Mouse (Mus musculus) 416B (cell line): ENCODE measurements at regions not wholly inside any gene's neighbourhood (a gene's known extent, or its start where the extent isn't known, plus 50 kb on each side); places are given as distances from the start of the nearest gene placed in this dataset.
A peak's percentile ranks its signal among the peaks of the same experiment; 100 is the strongest.

Source experiments
- DNase-seq: peaks from one replicate; pipeline ENCODE4 v3.0.0; 2011; ENCODE audit warnings: low read depth

DNA sequence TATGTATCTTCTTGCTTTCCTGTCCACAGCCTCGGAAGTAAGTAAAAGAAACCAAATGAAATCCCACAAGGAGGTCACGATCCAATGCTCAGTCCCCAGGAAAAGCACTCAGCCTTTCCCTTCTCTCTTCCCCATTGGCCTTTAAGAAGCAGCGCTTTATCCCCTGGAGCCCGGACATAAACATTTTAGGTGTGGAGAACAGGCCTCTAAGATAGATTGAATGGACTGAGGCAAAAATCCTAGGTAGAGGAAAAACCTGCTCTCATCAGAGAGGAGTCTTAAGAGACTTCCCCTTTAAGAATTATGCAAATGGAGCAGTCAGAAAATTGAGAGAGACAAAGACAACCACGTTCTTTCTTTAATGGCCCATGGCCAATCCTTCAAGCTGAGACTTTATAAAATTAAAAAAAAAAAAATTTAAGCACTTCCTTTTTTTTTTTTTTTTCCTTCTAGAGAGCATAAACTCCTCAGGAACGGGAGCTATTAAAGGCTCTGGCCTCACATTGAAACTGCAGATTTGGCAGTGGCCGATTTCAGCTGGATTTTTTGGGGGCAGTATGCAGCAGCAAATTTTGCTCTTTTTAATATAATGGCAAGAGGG is 1020.5 kb downstream of the 9330182O14Rik start:
- peak; percentile 11 for DNase-seq

DNA sequence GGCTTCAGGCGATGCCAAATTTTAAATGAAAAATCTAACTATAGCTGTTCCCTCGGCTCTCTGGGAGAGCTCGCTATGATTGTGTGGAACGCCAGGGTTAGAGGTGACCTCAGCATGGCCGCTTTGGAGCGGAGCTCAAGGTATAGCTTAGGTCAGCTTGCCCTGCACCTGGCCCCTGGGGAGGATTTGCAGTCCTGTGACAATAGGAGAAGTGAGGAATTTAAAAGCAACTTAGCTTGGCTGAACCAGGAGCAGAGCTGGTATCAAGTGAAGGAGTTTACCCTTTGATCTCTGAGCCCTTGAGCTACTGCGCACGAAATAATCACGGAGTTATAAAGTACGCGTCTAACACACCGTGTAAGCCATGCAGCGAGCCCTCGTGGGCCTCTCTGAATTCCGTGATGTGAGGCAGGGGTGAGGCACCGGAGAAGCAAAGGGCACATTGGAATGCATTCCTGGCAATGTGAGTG is 1021.0 kb downstream of the 9330182O14Rik start:
- no peak for DNase-seq

GRCm38 (mm10) chr15:41157802-41158201 is 1023.6 kb downstream of the 9330182O14Rik start:
- DNase-seq = no peak

GRCm38 (mm10) chr15:41162268-41162667 is 1028.1 kb downstream of the 9330182O14Rik start:
- DNase-seq = no peak

- DNase-seq = peak; percentile 83
These were observed 1028.6 kb downstream of the 9330182O14Rik start for GRCm38 (mm10) chr15:41162793-41163192.

DNA sequence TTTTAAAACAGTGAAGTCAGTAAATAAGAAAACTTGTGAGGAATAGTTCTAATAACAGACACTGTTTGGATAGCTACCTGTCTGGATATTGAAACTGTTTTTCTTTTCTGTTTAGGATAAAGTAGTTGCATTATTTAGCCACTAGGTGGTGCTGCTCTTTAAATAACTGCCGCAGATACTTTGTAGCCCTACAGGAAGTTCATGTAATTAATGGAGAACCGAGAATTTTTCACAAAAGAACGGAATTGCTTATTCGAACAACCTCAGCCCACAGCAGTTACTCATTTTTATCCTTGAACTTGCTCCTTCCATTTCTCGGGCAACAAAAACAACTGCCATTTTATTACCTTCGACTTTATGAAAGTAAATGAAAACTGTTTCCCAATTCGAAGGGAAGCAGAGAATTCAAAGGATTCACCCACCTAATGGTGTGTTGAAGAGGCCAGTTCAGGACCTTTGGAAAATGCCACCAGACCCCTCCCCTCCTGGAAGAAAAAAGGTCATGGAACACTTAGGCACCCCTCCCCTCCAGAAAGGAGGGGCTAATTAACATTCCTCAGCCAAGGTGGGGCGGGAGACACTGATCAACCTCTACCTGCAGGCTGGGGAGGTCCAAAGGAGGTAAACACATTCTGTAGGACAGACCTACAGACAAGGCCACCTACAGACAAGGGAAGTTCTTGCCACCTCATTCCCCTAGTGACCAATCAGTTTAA is 1029.6 kb downstream of the 9330182O14Rik start:
- peak; percentile 89 for DNase-seq

- DNase-seq = no peak
These were observed 1031.4 kb downstream of the 9330182O14Rik start for GRCm38 (mm10) chr15:41165534-41165933.

DNA sequence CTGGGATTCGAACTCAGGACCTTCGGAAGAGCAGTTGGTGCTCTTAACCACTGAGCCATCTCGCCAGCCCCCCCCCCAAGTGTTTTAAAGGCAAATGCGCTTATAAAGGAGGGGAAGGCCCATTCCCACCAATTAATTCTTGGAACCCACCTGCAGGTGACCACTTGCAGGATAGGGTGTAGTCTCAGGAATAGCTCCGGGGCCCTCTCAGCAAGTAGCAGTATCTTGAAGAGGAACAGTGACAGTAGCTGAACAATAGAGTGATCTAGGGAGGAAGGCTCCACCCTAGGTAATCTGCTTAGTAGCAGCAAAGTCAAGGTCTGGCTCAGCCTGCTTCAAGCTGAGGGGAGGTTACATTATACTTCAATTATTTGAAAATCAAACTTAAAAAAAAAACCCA is 1056.6 kb downstream of the 9330182O14Rik start:
- no peak for DNase-seq

DNA sequence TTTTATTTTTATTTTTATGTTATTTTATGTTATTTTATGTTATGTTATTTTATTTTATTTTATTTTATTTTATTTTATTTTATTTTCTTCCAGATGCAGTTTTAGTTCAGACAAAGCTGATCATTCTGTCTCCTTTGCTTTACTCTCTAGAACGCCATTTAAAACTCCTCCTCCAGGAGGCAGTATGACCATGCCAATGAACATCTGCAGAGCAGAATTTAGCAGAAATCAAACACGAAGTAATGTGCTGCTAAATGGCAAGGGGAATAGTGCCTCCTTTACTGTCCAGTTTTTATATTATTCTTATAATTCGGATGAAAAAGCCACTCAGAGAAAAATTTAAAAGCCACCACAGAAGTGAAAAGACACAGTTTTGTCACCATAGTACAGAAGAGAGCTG is 1059.1 kb downstream of the 9330182O14Rik start:
- DNase-seq = peak; percentile 64

DNA sequence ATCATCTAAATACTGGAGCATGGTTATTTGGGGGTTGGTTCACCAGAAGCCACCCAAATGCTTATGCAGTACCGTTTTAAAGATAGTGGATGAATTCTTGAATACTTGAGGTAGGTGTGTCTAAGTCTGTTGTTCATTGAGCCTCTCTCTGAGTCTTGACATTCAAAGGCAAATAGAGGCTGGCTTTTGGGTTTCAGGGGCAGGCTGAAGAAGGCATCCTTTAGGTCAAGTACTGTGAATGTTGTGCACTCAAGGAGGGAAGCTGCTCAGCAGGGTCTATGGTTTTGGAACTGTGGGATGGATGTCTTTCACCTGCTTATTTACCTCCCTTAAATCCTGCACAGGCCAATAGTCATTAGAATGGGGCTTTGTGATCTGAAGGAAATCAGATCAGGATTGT is 1089.6 kb downstream of the 9330182O14Rik start:
- DNase-seq = no peak

- DNase-seq = no peak
These were observed 1098.4 kb downstream of the 9330182O14Rik start for GRCm38 (mm10) chr15:41232406-41233060.
